Mouse (Mus musculus): ENCODE results near the gene Pcbp3. TPM values are rescaled to one million over a fixed set of nuclear protein-coding genes. Genes with fewer than 3 reads are reported as not detected.

The Pcbp3 gene
- 67.9 and 68.9 TPM in 2 replicates for polyA plus RNA-seq (2016; fragmentation: Nextera tagmentation; extraction: Ambion mirVana)

- Histone ChIP-seq H3K36me3 (no peaks in the 10 kb centered on the region), H3K27me3 (peaks cover 5% of the 10 kb centered on the region; the same call in 1 of the 2 replicates), H3K4me3 (peak within 1 kb of the TSS; percentile 69), H3K27ac (replicated peaks) (peak within 1 kb of the TSS; percentile 52), H3K4me2 (replicated peaks) (peak within 1 kb of the TSS; percentile 96), H3K9me3 (no peaks in the 10 kb centered on the region), H3K9ac (replicated peaks) (peak within 1 kb of the TSS; percentile 77), H3K4me1 (peaks cover 34% of the 10 kb centered on the region)
- peak; percentile 97 for ATAC-seq (ENCODE audit: low FRiP score, low read depth)
- WGBS = 2% methylated on average over 61 of the region's 62 CpGs
Measured at GRCm38 (mm10) chr10:76961790-76962489, at the start of gene Pcbp3. Pcbp3 (minus strand) TSS chr10:76961887.

GRCm38 (mm10) chr10:77008698-77009097 lies 47.0 kb upstream of the Pcbp3 start:
- ATAC-seq (ENCODE audit: low FRiP score, low read depth) = no peak
- H3K9ac ChIP-seq (replicated peaks) = no peak overlapping the region
- no peak overlapping the region for H3K4me2 ChIP-seq (replicated peaks)
- H3K27me3 ChIP-seq = no peaks in the 10 kb centered on the region
- H3K9me3 ChIP-seq = no peaks in the 10 kb centered on the region
- H3K36me3 ChIP-seq = no peaks in the 10 kb centered on the region
- H3K27ac ChIP-seq (replicated peaks) = peak overlapping the region; percentile 77
- no peak overlapping the region for H3K4me3 ChIP-seq
- 86% methylated on average over 3 of the region's 3 CpGs for WGBS
- H3K4me1 ChIP-seq = peaks cover 21% of the 10 kb centered on the region

- Histone ChIP-seq H3K9me3 (no peaks in the 10 kb centered on the region), H3K4me1 (peaks cover 21% of the 10 kb centered on the region), H3K9ac (replicated peaks) (peak overlapping the region; percentile 28; the same call in 1 of the 2 replicates), H3K4me3 (no peak overlapping the region), H3K36me3 (no peaks in the 10 kb centered on the region), H3K27ac (replicated peaks) (peak overlapping the region; percentile 77), H3K27me3 (no peaks in the 10 kb centered on the region), H3K4me2 (replicated peaks) (peak overlapping the region; percentile 17)
- 10% methylated on average over 9 of the region's 9 CpGs for WGBS
- ATAC-seq (ENCODE audit: low FRiP score, low read depth) = peak; percentile 85
Measured at GRCm38 (mm10) chr10:77008109-77008561, 46.4 kb upstream of the Pcbp3 start.

GRCm38 (mm10) chr10:77007433-77008108 lies 45.9 kb upstream of the Pcbp3 start:
- ATAC-seq (ENCODE audit: low FRiP score, low read depth) = peak; percentile 35; the same call in 1 of the 2 replicates
- WGBS = 31% methylated on average over 8 of the region's 8 CpGs
- H3K9me3 ChIP-seq = no peaks in the 10 kb centered on the region
- H3K4me2 ChIP-seq (replicated peaks) = peak overlapping the region; percentile 17
- H3K9ac ChIP-seq (replicated peaks) = 0 out of 2 replicates have a peak overlapping the region, but pooled peaks have one; percentile 28
- no peaks in the 10 kb centered on the region for H3K36me3 ChIP-seq
- no peak overlapping the region for H3K4me3 ChIP-seq
- peaks cover 21% of the 10 kb centered on the region for H3K4me1 ChIP-seq
- H3K27me3 ChIP-seq = no peaks in the 10 kb centered on the region
- peak overlapping the region; percentile 77 for H3K27ac ChIP-seq (replicated peaks)

- H3K4me3 ChIP-seq = no peak overlapping the region
- no peak overlapping the region for H3K27ac ChIP-seq (replicated peaks)
- peaks cover 21% of the 10 kb centered on the region for H3K4me1 ChIP-seq
- no peak overlapping the region for H3K4me2 ChIP-seq (replicated peaks)
- 29% methylated on average over 7 of the region's 7 CpGs for WGBS
- H3K36me3 ChIP-seq = no peaks in the 10 kb centered on the region
- no peaks in the 10 kb centered on the region for H3K9me3 ChIP-seq
- no peak overlapping the region for H3K9ac ChIP-seq (replicated peaks)
- ATAC-seq (ENCODE audit: low FRiP score, low read depth) = 0 out of 2 replicates have a peak, but pooled peaks have one; percentile 14
- no peaks in the 10 kb centered on the region for H3K27me3 ChIP-seq
Measured at GRCm38 (mm10) chr10:77004936-77005335, 43.2 kb upstream of the Pcbp3 start.

GRCm38 (mm10) chr10:76997759-76998513 lies 36.2 kb upstream of the Pcbp3 start:
- Histone ChIP-seq H3K36me3 (no peaks in the 10 kb centered on the region), H3K27me3 (no peaks in the 10 kb centered on the region; the same call in 1 of the 2 replicates), H3K4me2 (replicated peaks) (no peak overlapping the region), H3K9ac (replicated peaks) (no peak overlapping the region), H3K4me1 (no peaks in the 10 kb centered on the region), H3K9me3 (no peaks in the 10 kb centered on the region), H3K27ac (replicated peaks) (no peak overlapping the region), H3K4me3 (no peak overlapping the region)
- WGBS = 84% methylated on average over 17 of the region's 17 CpGs
- ATAC-seq (ENCODE audit: low FRiP score, low read depth) = no peak

- Histone ChIP-seq H3K27me3 (no peaks in the 10 kb centered on the region), H3K4me2 (replicated peaks) (no peak overlapping the region), H3K9me3 (no peaks in the 10 kb centered on the region), H3K27ac (replicated peaks) (no peak overlapping the region), H3K4me3 (no peak overlapping the region), H3K4me1 (no peaks in the 10 kb centered on the region), H3K9ac (replicated peaks) (no peak overlapping the region), H3K36me3 (no peaks in the 10 kb centered on the region)
- no peak for ATAC-seq (ENCODE audit: low FRiP score, low read depth)
- WGBS = 52% methylated on average over 3 of the region's 3 CpGs
Measured at GRCm38 (mm10) chr10:76992456-76992855, 30.8 kb upstream of the Pcbp3 start.

GRCm38 (mm10) chr10:76988586-76988985 lies 26.9 kb upstream of the Pcbp3 start:
- no peaks in the 10 kb centered on the region for H3K36me3 ChIP-seq
- H3K4me1 ChIP-seq = no peaks in the 10 kb centered on the region
- 84% methylated on average over 5 of the region's 5 CpGs for whole genome bisulfite sequencing
- no peak overlapping the region for H3K9ac ChIP-seq (replicated peaks)
- H3K27me3 ChIP-seq = peaks cover 5% of the 10 kb centered on the region
- H3K4me3 ChIP-seq = no peak overlapping the region
- H3K27ac ChIP-seq (replicated peaks) = no peak overlapping the region
- no peaks in the 10 kb centered on the region for H3K9me3 ChIP-seq
- no peak overlapping the region for H3K4me2 ChIP-seq (replicated peaks)
- no peak for ATAC-seq (ENCODE audit: low FRiP score, low read depth)

- H3K9me3 ChIP-seq = 0 out of 2 replicates have a peak, but pooled peaks cover 4% of the 10 kb centered on the region
- no peak overlapping the region for H3K27ac ChIP-seq (replicated peaks)
- no peak overlapping the region for H3K9ac ChIP-seq (replicated peaks)
- ATAC-seq (ENCODE audit: low FRiP score, low read depth) = no peak
- no peaks in the 10 kb centered on the region for H3K27me3 ChIP-seq
- WGBS = 62% methylated on average over 2 of the region's 2 CpGs
- peaks cover 10% of the 10 kb centered on the region for H3K4me1 ChIP-seq
- no peaks in the 10 kb centered on the region for H3K36me3 ChIP-seq
- H3K4me3 ChIP-seq = no peak overlapping the region
- H3K4me2 ChIP-seq (replicated peaks) = no peak overlapping the region
Measured at GRCm38 (mm10) chr10:76978042-76978441, 16.4 kb upstream of the Pcbp3 start.

GRCm38 (mm10) chr10:76976699-76977098 lies 15.0 kb upstream of the Pcbp3 start:
- WGBS = 63% methylated on average over 4 of the region's 4 CpGs
- H3K9ac ChIP-seq (replicated peaks) = no peak overlapping the region
- ATAC-seq (ENCODE audit: low FRiP score, low read depth) = no peak

GRCm38 (mm10) chr10:76973797-76974436 lies 12.2 kb upstream of the Pcbp3 start:
- Histone ChIP-seq H3K36me3 (no peaks in the 10 kb centered on the region), H3K27me3 (no peaks in the 10 kb centered on the region), H3K4me2 (replicated peaks) (peak overlapping the region; percentile 38), H3K4me3 (0 out of 2 replicates have a peak overlapping the region, but pooled peaks have one; percentile 10), H3K4me1 (peaks cover 10% of the 10 kb centered on the region), H3K27ac (replicated peaks) (no peak overlapping the region), H3K9me3 (no peaks in the 10 kb centered on the region), H3K9ac (replicated peaks) (no peak overlapping the region; the same call in 1 of the 2 replicates)
- no peak for ATAC-seq (ENCODE audit: low FRiP score, low read depth)
- WGBS = 19% methylated on average over 15 of the region's 15 CpGs

More at GRCm38 (mm10) chr10:76976699-76977098, 15.0 kb upstream of the Pcbp3 start:
- H3K4me1 ChIP-seq = peaks cover 10% of the 10 kb centered on the region
- H3K9me3 ChIP-seq = no peaks in the 10 kb centered on the region
- no peaks in the 10 kb centered on the region for H3K27me3 ChIP-seq
- H3K4me3 ChIP-seq = no peak overlapping the region
- H3K4me2 ChIP-seq (replicated peaks) = no peak overlapping the region
- no peaks in the 10 kb centered on the region for H3K36me3 ChIP-seq
- no peak overlapping the region for H3K27ac ChIP-seq (replicated peaks)

Measured in midbrain, embryonic 12.5 days (tissue).